Mouse (Mus musculus) forebrain, postnatal 0 days (tissue): Measurements from ENCODE around the gene Ndrg3. TPM values are rescaled to one million over a fixed set of nuclear protein-coding genes. Genes with fewer than 3 reads are reported as not detected.

Experiments
- ATAC-seq: fragments of 200-750 bp; cut with Nextera tagmentation; 2 replicates; pipeline ENCODE4 v1.8.0; 2017; ENCODE audit warnings: mild to moderate bottlenecking, moderate library complexity
- DNase-seq: peaks from one replicate; pipeline ENCODE4 v3.0.0-alpha.2; 2015
- H3K27ac ChIP-seq: fragments of 300-500 bp; sonication (generic); 2 replicates; pipeline ENCODE4 v1.5.1; 2014; ENCODE audit warnings: low read depth, mild to moderate bottlenecking, antibody characterized with exemption, low read length, moderate library complexity, mixed read lengths
- H3K27me3 ChIP-seq: fragments of 300-500 bp; sonication (generic); 2 replicates; pipeline ENCODE4 v1.6.1; 2014; ENCODE audit warnings: mild to moderate bottlenecking, low read length, mixed read lengths; ENCODE audit not compliant: insufficient read depth
- H3K36me3 ChIP-seq: fragments of 300-500 bp; sonication (generic); 2 replicates; pipeline ENCODE4 v1.6.1; 2014; ENCODE audit warnings: mild to moderate bottlenecking, moderate library complexity; ENCODE audit not compliant: insufficient read depth
- H3K4me1 ChIP-seq: fragments of 300-500 bp; sonication (generic); 2 replicates; pipeline ENCODE4 v1.6.1; 2014; ENCODE audit warnings: antibody characterized with exemption; ENCODE audit not compliant: insufficient read depth
- H3K4me2 ChIP-seq: fragments of 300-500 bp; sonication (generic); 2 replicates; pipeline ENCODE4 v1.6.1; 2014; ENCODE audit warnings: low read depth, mild to moderate bottlenecking, moderate library complexity
- H3K4me3 ChIP-seq: fragments of 300-500 bp; sonication (generic); 2 replicates; pipeline ENCODE4 v1.5.1; 2014; ENCODE audit warnings: low read depth, low read length, mixed read lengths
- H3K9ac ChIP-seq: fragments of 300-500 bp; sonication (generic); 2 replicates; pipeline ENCODE4 v1.6.1; 2014; ENCODE audit warnings: mild to moderate bottlenecking
- H3K9me3 ChIP-seq: fragments of 300-500 bp; sonication (generic); 2 replicates; pipeline ENCODE4 v1.6.1; 2016; ENCODE audit warnings: low read length
- CTCF ChIP-seq: sonication (generic); IDR thresholded peaks from 2 replicates; pipeline ENCODE4 v1.5.1; 2016; ENCODE audit warnings: antibody characterized with exemption, control low read depth, low read depth
- WGBS: fragments of 180-500 bp; shearing (Covaris S2); extraction: QIAGEN DNeasy Blood & Tissue Kit; methylation state at CpG from one replicate; pipeline ENCODE4 v1.1.7; 2014; 5-methylcytosine and 5-hydroxymethylcytosine counted together
- polyA plus RNA-seq: library from polyadenylated mRNA; unstranded; fragments of >200 nt; fragmentation: Nextera tagmentation; extraction: Ambion mirVana; gene quantifications from 2 replicates; pipeline ENCODE4 v1.2.1, GENCODE M21; 2015
- total RNA-seq: library from RNA; depleted of rRNA; stranded (reverse); fragments of >200 nt; gene quantifications from 2 replicates; pipeline ENCODE4 v1.2.3, GENCODE M21; 2014; rRNA removed

Gene Ndrg3
- total and polyA plus RNA-seq, 2 experiments from 2014 or later = 147 to 161 TPM

DNA sequence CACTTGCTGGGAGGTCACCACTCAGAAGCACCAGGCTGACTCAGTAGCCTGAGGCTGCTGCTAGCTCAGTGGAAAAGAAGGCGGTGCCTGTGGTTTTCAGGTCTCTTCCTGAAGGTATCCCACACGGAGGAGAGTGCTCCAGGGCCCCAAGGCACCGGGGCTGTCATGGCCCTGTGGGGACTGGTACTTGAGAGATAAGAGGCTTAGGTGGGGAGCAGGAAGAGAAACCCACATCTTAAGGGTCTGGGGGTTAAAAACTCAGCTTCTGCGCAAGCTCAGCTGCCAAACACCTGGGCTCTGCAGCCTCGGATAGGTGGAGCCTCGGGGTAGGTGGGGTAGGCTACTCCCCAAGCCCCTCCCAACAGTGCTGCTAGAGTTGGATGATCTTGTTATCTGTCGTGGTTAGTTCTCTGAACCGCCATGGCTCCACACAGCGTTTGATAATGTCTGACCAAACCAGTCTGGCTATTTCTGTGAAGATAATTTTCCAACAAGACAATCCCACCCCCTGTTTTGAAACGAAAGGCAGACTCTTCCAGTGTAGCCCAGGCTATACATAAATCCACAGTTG, 109.3 kb downstream of the Ndrg3 start:
- Histone ChIP-seq H3K4me3 (no peak overlapping the region), H3K27ac (no peak overlapping the region), H3K27me3 (no peaks in the 10 kb centered on the region), H3K36me3 (no peaks in the 10 kb centered on the region), H3K9ac (no peak overlapping the region), H3K4me1 (no peaks in the 10 kb centered on the region), H3K9me3 (no peaks in the 10 kb centered on the region), H3K4me2 (no peak overlapping the region)
- WGBS = 48% methylated on average over 10 of the region's 10 CpGs
- TF ChIP-seq CTCF = no peak
- DNase-seq (no peak), ATAC-seq (no peak)

DNA sequence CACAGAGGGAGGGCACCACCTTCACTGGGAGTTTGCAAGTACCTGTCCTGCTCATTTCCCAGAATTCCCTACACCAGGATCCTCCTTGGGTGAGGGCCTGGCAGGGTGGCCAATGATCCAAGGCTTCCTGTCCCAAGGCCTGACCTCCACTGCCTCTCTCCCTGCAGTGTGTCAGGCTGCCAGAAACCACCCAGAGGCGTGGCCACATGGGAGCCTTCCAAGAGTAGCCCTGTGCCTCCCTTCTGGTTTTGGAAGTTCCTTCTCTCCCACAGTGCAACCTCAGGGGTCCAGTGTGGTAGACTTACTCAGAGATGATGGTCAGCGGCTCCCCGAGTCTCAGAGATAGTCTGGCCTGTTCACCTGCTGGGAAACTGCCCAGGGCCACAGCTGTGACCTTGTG, 112.3 kb downstream of the Ndrg3 start:
- Histone ChIP-seq H3K9ac (no peak overlapping the region), H3K9me3 (no peaks in the 10 kb centered on the region), H3K4me2 (no peak overlapping the region), H3K4me1 (no peaks in the 10 kb centered on the region), H3K27me3 (no peaks in the 10 kb centered on the region), H3K4me3 (no peak overlapping the region), H3K27ac (no peak overlapping the region), H3K36me3 (peaks cover 4% of the 10 kb centered on the region)
- WGBS = 76% methylated on average over 3 of the region's 3 CpGs
- TF ChIP-seq CTCF = no peak
- no peak for ATAC-seq
- DNase-seq = no peak

GRCm38 (mm10) chr2:156877726-156878125, 114.1 kb downstream of the Ndrg3 start:
- Histone ChIP-seq H3K9ac (no peak overlapping the region), H3K27me3 (no peaks in the 10 kb centered on the region), H3K9me3 (no peaks in the 10 kb centered on the region), H3K4me1 (no peaks in the 10 kb centered on the region), H3K4me3 (no peak overlapping the region), H3K36me3 (peaks cover 18% of the 10 kb centered on the region), H3K27ac (no peak overlapping the region), H3K4me2 (no peak overlapping the region)
- 69% methylated on average over 9 of the region's 9 CpGs for WGBS
- DNase-seq (no peak), ATAC-seq (no peak)
- TF ChIP-seq CTCF = no peak

Other genes starting within 250 kb of the Ndrg3 start
- 24.4 and 34.3 TPM in 2 replicates for gene Myl9, start 216.6 kb downstream of the Ndrg3 start, total RNA-seq
- 34.6 and 39.6 TPM in 2 replicates for gene Myl9, start 216.6 kb downstream of the Ndrg3 start, polyA plus RNA-seq
- gene Tgif2, start 152.0 kb downstream of the Ndrg3 start, total RNA-seq = 13.1 and 13.7 TPM in 2 replicates
- 8.7 and 9.3 TPM in 2 replicates for gene Tgif2, start 152.0 kb downstream of the Ndrg3 start, polyA plus RNA-seq
- gene 4930518I15Rik, start 134.1 kb downstream of the Ndrg3 start, total RNA-seq = 1.00 and 2.5 TPM in 2 replicates
- 1.3 and 2.1 TPM in 2 replicates for gene 4930518I15Rik, start 134.1 kb downstream of the Ndrg3 start, polyA plus RNA-seq
- gene Rab5if, start 128.9 kb downstream of the Ndrg3 start, total RNA-seq = 123 TPM in 2 replicates
- gene Rab5if, start 128.9 kb downstream of the Ndrg3 start, polyA plus RNA-seq = 154 and 169 TPM in 2 replicates
- not detected in 2 replicates for gene Sla2, start 104.9 kb downstream of the Ndrg3 start, total RNA-seq
- 0.14 and 0.19 TPM in 2 replicates for gene Sla2, start 104.9 kb downstream of the Ndrg3 start, polyA plus RNA-seq
- 8.0 and 12.2 TPM in 2 replicates for gene Dsn1, start 15.1 kb upstream of the Ndrg3 start, total RNA-seq
- 9.3 and 10.0 TPM in 2 replicates for gene Dsn1, start 15.1 kb upstream of the Ndrg3 start, polyA plus RNA-seq
- 80.5 and 93.7 TPM in 2 replicates for gene Soga1, start 87.2 kb upstream of the Ndrg3 start, total RNA-seq
- 3.1 and 3.9 TPM in 2 replicates for gene Soga1, start 87.2 kb upstream of the Ndrg3 start, polyA plus RNA-seq
- not detected in 2 replicates for gene Tldc2, start 95.0 kb upstream of the Ndrg3 start, total RNA-seq
- gene Tldc2, start 95.0 kb upstream of the Ndrg3 start, polyA plus RNA-seq = not detected in 2 replicates
- gene Samhd1, start 143.2 kb upstream of the Ndrg3 start, total RNA-seq = 11.3 and 18.5 TPM in 2 replicates
- gene Samhd1, start 143.2 kb upstream of the Ndrg3 start, polyA plus RNA-seq = 6.6 and 8.0 TPM in 2 replicates
- gene Rbl1, start 212.5 kb upstream of the Ndrg3 start, total RNA-seq = 5.9 and 10.4 TPM in 2 replicates
- gene Rbl1, start 212.5 kb upstream of the Ndrg3 start, polyA plus RNA-seq = 3.1 and 4.2 TPM in 2 replicates